Mouse (Mus musculus): ENCODE data around the gene Npas3.

DNA sequence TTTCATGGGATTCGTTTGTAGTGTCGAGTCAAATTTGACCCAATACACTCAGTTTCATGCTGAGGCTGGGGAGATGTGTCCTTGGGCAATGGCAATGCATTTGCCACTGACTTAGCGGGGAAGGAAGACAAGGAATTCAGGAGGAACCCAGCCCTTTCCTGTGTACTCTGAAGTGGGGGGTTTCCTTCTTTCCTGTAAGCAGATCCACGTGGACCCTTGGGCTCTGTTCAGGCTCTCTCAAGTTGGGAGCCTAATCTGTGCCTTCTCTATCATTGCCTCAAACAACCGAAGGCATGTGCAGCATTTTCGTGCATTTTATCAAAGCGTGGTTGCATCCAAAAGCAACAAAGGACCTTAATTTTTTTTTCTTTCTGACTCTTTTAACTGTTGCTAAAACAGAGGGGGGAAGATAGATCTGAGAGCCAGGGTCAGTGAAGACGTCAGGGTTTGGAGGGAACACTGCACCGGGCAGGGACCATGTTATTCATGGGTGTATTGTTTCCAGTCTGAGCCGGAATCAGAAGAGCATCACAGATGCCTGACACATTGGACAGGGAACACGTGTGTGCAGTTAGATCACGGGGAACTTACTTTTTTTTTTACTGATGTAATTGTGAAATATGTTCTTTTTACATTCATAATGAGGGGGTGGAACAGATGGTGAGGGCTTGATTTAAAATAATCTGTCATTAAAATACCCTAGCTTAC is 577.6 kb downstream of the Npas3 start:
- TF ChIP-seq CTCF (IDR thresholded peaks at IDR 0.05; ENCODE audit: borderline replicate concordance, control insufficient read depth, extremely low read depth, insufficient read depth, low read length, poor library complexity): no peak
- no peak for TF ChIP-seq POLR2A (IDR thresholded peaks at IDR 0.05; ENCODE audit: control insufficient read depth, extremely low read depth, insufficient read depth, low read length, poor library complexity)
